9 mouse cellular contexts compared by ENCODE assay signal in genomic region chr15:8451071-8451470, GRCm38 (mm10). TPM values are rescaled to one million over a fixed set of nuclear protein-coding genes. Genes with fewer than 3 reads are reported as not detected.
DNase-seq lines count a peak whose midpoint lies in the region; ATAC-seq and TF ChIP-seq lines count a peak whose summit lies in the region.
"Had no signal": no experiment of that assay in that cellular context is flagged by ENCODE, and none has a peak within 500 bp of the region (broad histone marks: within the 10 kb centered on the region; RNA-seq: fewer than 3 reads in every experiment).

No protein-coding gene starts in this region.

- intact Hi-C loops in left cerebral cortex, postnatal 14 days (cut with DNase I) = no loop called here
- intact Hi-C loops in left cerebral cortex, postnatal 36 days (cut with DNase I) = no loop called here

- H3K4me3 ChIP-seq in hindbrain, postnatal 0 days (ENCODE audit: low read length) = no peak overlapping the region
- H3K4me3 ChIP-seq: heart, embryonic 13.5 days had no signal

- 42% methylated on average over 3 of the region's 3 CpGs for WGBS in hindbrain, postnatal 0 days

- H3K36me3 ChIP-seq in hindbrain, postnatal 0 days (ENCODE audit: insufficient read depth, low read length) = no peaks in the 10 kb centered on the region
- H3K36me3 ChIP-seq: heart, embryonic 13.5 days had no signal

- H3K9me3 ChIP-seq in hindbrain, postnatal 0 days (ENCODE audit: low read length) = no peaks in the 10 kb centered on the region
- H3K9me3 ChIP-seq: heart, embryonic 13.5 days had no signal

- no peak overlapping the region for H3K9ac ChIP-seq in hindbrain, postnatal 0 days (replicated peaks; ENCODE audit: low read length)
- H3K9ac ChIP-seq: heart, embryonic 13.5 days had no signal

- no peak overlapping the region for H3K27ac ChIP-seq in hindbrain, postnatal 0 days
- H3K27ac ChIP-seq: heart, embryonic 13.5 days had no signal

- peak; percentile 88 for ATAC-seq in common myeloid progenitor, adult 5-6 weeks (replicated peaks; ENCODE audit: low read depth, poor library complexity, severe bottlenecking)
- peak; percentile 42; the same call in 1 of the 2 replicates for ATAC-seq in hindbrain, postnatal 0 days
- no peak for ATAC-seq in cerebellum, adult (ENCODE audit: insufficient number of reproducible peaks, low FRiP score, low TSS enrichment)

- peaks cover 5% of the 10 kb centered on the region for H3K4me1 ChIP-seq in hindbrain, postnatal 0 days (ENCODE audit: insufficient read depth, low read length)

- no peaks in the 10 kb centered on the region for H3K27me3 ChIP-seq in hindbrain, postnatal 0 days (ENCODE audit: insufficient read depth, low read length)
- H3K27me3 ChIP-seq: heart, embryonic 13.5 days had no signal

- DNase-seq in left cerebral cortex, postnatal 14 days (ENCODE audit: low spot score in 2 of 2) = peak; percentile 31 to 78
- no peak for DNase-seq in left cerebral cortex, postnatal 36 days (ENCODE audit: low spot score in 2 of 2)
- DNase-seq in MEL-GATA-1-ER (ENCODE audit: extremely low read depth, low read depth) = peak; percentile 54
- peak; percentile 68 for DNase-seq in hindbrain, postnatal 0 days (ENCODE audit: low spot score)
- peak; percentile 52 for DNase-seq in lung, postnatal 14 days
- peak; percentile 30 to 44 for DNase-seq in thymus, postnatal 36 days

- TF ChIP-seq CTCF in hindbrain, postnatal 0 days (IDR thresholded peaks at IDR 0.05; ENCODE audit: low read depth) = peak; percentile 72

- H3K4me2 ChIP-seq in hindbrain, postnatal 0 days (ENCODE audit: low read depth, low read length) = no peak overlapping the region
- H3K4me2 ChIP-seq: heart, embryonic 13.5 days had no signal

RNA-seq across cellular contexts. Expression of gene Nipbl, which starts 6.8 kb away (rescaled TPM):
- 10 to 100 TPM; 28.5 to 29.1 TPM for total RNA-seq in left cerebral cortex, postnatal 14 days (2021)
- total RNA-seq in left cerebral cortex, postnatal 36 days (2021) = 10 to 100 TPM; 23.5 to 34.2 TPM
- total RNA-seq in common myeloid progenitor, adult 5-6 weeks (2017) = 64.3 and 74.0 TPM in 2 replicates
- total RNA-seq in hindbrain, postnatal 0 days (2014; rRNA removed) = 12.5 and 14.0 TPM in 2 replicates
- 10.8 and 10.9 TPM in 2 replicates for polyA plus RNA-seq in hindbrain, postnatal 0 days (2015; fragmentation: Nextera tagmentation; extraction: Ambion mirVana)

Comparison
In these comparisons a context has a peak if more than half of its experiments do, and no peak if none do; other contexts are left out.
1. DNase-seq: peak in left cerebral cortex, postnatal 14 days (2 of 2), MEL-GATA-1-ER (single experiment), hindbrain, postnatal 0 days (single experiment), lung, postnatal 14 days (single experiment) and thymus, postnatal 36 days (2 of 2); none in left cerebral cortex, postnatal 36 days (0 of 2).